Mouse (Mus musculus) heart, embryonic 15.5 days (tissue): ENCODE measurements around the gene Actn4. TPM values are rescaled to one million over a fixed set of nuclear protein-coding genes. Genes with fewer than 3 reads are reported as not detected.
A peak's percentile ranks its signal among the peaks of the same experiment; 100 is the strongest.

Experiments used
- ATAC-seq: fragments of 200-750 bp; cut with Nextera tagmentation; replicated peaks from 2 replicates; pipeline ENCODE4 v1.8.0; 2017; ENCODE audit warnings: low read depth, moderate TSS enrichment; ENCODE audit not compliant: insufficient number of reproducible peaks, insufficient read depth, low FRiP score
- H3K27ac ChIP-seq: fragments of 300-500 bp; sonication (generic); 2 replicates; pipeline ENCODE4 v1.5.1; 2015; ENCODE audit warnings: mild to moderate bottlenecking, inconsistent platforms
- H3K27me3 ChIP-seq: fragments of 300-500 bp; sonication (generic); 2 replicates; pipeline ENCODE4 v1.6.1; 2015; ENCODE audit warnings: inconsistent platforms
- H3K36me3 ChIP-seq: fragments of 300-500 bp; sonication (generic); 2 replicates; pipeline ENCODE4 v1.6.1; 2015; ENCODE audit warnings: mild to moderate bottlenecking, inconsistent platforms
- H3K4me1 ChIP-seq: fragments of 300-500 bp; sonication (generic); replicated peaks from 2 replicates; pipeline ENCODE4 v1.6.1; 2015; ENCODE audit warnings: inconsistent platforms
- H3K4me2 ChIP-seq: fragments of 300-500 bp; sonication (generic); 2 replicates; pipeline ENCODE4 v1.6.1; 2015; ENCODE audit warnings: inconsistent platforms, mild to moderate bottlenecking, moderate library complexity
- H3K4me3 ChIP-seq: fragments of 300-500 bp; sonication (generic); 2 replicates; pipeline ENCODE4 v1.5.1; 2015; ENCODE audit warnings: mild to moderate bottlenecking, inconsistent platforms
- H3K9ac ChIP-seq: fragments of 300-500 bp; sonication (generic); 2 replicates; pipeline ENCODE4 v1.6.1; 2015; ENCODE audit warnings: mild to moderate bottlenecking, inconsistent platforms
- H3K9me3 ChIP-seq: fragments of 300-500 bp; sonication (generic); replicated peaks from 2 replicates; pipeline ENCODE4 v1.6.1; 2016; ENCODE audit warnings: inconsistent platforms
- WGBS: fragments of 180-500 bp; shearing (Covaris S2); methylation state at CpG from one replicate; pipeline ENCODE4 v1.1.7; 2015; ENCODE audit warnings: mixed read lengths; 5-methylcytosine and 5-hydroxymethylcytosine counted together
- polyA plus RNA-seq: library from polyadenylated mRNA; unstranded; fragments of >200 nt; fragmentation: Nextera tagmentation; extraction: Ambion mirVana; gene quantifications from 2 replicates; pipeline ENCODE4 v1.2.1, GENCODE M21; 2015

Gene Actn4
- polyA plus RNA-seq, 1 experiment from 2014 or later = 236 TPM

DNA sequence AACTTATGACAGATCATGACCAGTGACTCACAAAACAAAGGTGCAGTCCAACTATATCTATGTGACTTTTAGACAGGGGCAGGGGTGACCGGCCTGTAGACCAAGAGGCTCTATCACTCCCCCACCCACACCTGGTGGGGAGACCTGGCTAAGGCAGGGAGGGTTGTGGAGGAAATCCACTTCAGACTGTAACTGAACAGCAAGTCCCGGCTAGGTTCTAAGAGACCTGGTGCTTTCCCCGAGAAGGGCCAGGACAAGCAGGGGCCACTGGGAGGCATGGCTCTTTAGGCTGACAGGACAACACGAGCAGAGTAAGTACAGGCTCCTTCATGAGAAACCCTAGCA lies 30.5 kb downstream of the Actn4 start:
- H3K27me3 ChIP-seq = no peaks in the 10 kb centered on the region
- no peak overlapping the region for H3K4me3 ChIP-seq
- H3K4me2 ChIP-seq = no peak overlapping the region
- WGBS = 60% methylated on average over 4 of the region's 4 CpGs
- no peak overlapping the region for H3K9ac ChIP-seq
- no peak for ATAC-seq
- no peaks in the 10 kb centered on the region for H3K9me3 ChIP-seq
- peaks cover 75% of the 10 kb centered on the region for H3K4me1 ChIP-seq
- H3K36me3 ChIP-seq = no peaks in the 10 kb centered on the region
- H3K27ac ChIP-seq = peak overlapping the region; percentile 65

DNA sequence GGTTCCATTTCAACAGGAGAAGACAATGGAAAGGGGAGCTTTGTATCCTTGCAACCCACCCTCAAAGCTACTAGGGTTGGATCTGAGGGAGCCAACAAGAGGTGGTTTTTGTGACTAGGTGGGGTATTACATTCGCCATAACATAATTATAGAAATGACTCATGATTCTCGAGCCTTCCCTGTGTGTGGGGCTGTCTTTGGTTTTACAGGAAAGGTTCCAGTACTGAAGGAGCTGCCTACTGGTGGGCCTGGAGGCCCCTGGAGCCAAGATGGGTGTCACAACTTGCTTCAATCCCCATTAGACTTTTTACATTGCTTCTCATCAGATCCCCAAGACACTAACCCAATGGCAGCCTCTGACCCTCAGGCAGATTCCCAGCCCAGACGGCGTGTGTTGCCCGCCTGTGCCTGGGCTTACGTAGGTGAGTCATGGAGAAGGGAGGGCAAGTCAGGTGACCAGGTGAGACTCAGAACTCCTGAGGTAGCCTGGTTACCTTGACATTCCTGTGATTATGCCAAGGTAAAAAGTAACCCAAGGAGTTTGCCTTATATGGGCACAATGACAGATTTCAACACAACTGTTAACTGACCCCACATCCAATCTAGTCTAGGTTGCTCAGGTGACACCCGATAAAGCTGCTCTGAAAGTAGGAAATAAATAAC lies 31.0 kb downstream of the Actn4 start:
- peaks cover 75% of the 10 kb centered on the region for H3K4me1 ChIP-seq
- H3K27ac ChIP-seq = peak overlapping the region; percentile 65
- no peak overlapping the region for H3K4me3 ChIP-seq
- no peak for ATAC-seq
- no peaks in the 10 kb centered on the region for H3K9me3 ChIP-seq
- H3K36me3 ChIP-seq = no peaks in the 10 kb centered on the region
- no peak overlapping the region for H3K9ac ChIP-seq
- no peaks in the 10 kb centered on the region for H3K27me3 ChIP-seq
- H3K4me2 ChIP-seq = no peak overlapping the region
- WGBS = 78% methylated on average over 7 of the region's 7 CpGs

DNA sequence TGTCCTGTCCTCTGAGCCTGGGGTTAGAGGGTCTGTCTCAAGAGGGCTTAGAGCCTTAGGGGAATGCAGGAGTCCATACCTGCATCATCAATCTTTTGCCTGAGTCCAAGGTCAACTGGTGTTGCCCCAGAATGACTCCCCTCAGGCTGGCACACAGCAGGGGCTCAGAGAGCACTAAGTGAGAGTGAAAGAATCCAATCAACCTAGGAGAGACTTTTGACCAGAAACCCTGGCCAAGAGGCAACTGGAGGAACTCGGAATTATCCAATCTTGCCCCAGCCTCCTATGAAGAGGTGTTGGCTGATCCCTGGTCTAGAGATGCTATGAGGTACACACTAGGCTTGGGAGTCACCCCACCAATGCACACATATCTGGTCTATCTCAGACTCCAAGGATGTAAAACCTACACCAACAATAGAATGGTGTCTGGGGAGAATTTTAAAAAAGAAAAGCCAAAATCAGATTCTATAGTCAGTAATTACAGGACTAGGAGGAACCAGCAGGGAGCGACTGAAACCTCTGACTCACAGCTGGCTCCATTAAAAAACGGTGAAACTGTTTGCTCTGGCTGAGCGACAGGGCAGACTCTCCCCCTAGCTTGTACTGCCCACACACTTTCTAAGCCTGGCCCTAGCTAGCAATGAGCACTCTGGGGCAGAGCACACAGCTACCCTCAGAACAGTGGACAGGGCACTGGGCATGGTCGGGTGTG lies 31.7 kb downstream of the Actn4 start:
- H3K4me2 ChIP-seq = no peak overlapping the region
- 36% methylated on average over 5 of the region's 5 CpGs for WGBS
- peak overlapping the region; percentile 65 for H3K27ac ChIP-seq
- peaks cover 76% of the 10 kb centered on the region for H3K4me1 ChIP-seq
- no peak overlapping the region for H3K9ac ChIP-seq
- no peak overlapping the region for H3K4me3 ChIP-seq
- H3K27me3 ChIP-seq = no peaks in the 10 kb centered on the region
- H3K36me3 ChIP-seq = no peaks in the 10 kb centered on the region
- H3K9me3 ChIP-seq = no peaks in the 10 kb centered on the region
- no peak for ATAC-seq

DNA sequence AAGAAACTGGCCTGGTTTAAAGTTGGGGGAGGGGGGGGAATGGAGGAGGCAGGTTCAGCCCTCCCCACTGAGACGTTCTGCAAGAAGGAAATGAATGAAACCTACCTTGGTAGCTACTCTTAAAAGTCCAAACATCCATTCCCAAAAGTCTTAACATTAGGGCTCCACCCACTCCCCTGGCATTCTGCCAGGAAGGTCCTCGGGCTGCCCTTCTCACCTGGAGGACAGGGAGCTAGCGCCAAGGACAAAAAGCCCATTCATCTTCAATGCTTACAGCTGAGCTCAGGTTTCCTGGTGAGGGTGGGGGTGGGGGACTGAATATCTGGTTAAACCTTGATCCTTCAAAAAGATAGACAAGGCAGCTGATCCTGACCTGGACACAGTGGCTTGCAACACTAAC lies 32.8 kb downstream of the Actn4 start:
- Histone ChIP-seq H3K27me3 (no peaks in the 10 kb centered on the region), H3K27ac (peak overlapping the region; percentile 49), H3K4me2 (no peak overlapping the region), H3K9me3 (no peaks in the 10 kb centered on the region), H3K36me3 (no peaks in the 10 kb centered on the region), H3K4me1 (peaks cover 77% of the 10 kb centered on the region), H3K9ac (no peak overlapping the region), H3K4me3 (no peak overlapping the region)
- ATAC-seq = no peak
- WGBS = 40% methylated on average over 3 of the region's 3 CpGs

DNA sequence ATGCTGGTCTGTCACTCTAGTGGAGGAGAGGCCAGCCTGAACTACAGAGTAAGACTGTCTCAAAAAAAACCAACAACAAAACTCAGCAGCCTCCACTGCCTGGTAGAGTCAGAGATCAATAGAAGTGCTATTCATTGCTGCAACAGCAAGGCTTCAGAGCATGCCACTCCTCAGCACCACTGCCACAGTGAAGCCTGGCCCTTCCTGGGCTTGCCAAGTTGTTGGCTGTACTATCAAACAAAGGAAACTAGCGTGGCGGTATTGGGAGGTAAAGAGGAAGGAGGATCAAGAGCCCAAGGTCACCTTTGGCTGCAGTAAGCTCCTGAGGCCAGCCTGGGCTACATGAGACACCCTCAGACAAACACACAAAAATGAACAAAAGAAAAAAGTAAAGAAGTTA lies 36.0 kb downstream of the Actn4 start:
- Histone ChIP-seq H3K4me2 (no peak overlapping the region), H3K27me3 (no peaks in the 10 kb centered on the region), H3K4me3 (no peak overlapping the region), H3K9me3 (no peaks in the 10 kb centered on the region), H3K27ac (peak overlapping the region; percentile 97), H3K4me1 (peaks cover 83% of the 10 kb centered on the region), H3K9ac (no peak overlapping the region), H3K36me3 (peaks cover 5% of the 10 kb centered on the region; the same call in 1 of the 2 replicates)
- no peak for ATAC-seq
- 31% methylated on average over 2 of the region's 2 CpGs for WGBS

DNA sequence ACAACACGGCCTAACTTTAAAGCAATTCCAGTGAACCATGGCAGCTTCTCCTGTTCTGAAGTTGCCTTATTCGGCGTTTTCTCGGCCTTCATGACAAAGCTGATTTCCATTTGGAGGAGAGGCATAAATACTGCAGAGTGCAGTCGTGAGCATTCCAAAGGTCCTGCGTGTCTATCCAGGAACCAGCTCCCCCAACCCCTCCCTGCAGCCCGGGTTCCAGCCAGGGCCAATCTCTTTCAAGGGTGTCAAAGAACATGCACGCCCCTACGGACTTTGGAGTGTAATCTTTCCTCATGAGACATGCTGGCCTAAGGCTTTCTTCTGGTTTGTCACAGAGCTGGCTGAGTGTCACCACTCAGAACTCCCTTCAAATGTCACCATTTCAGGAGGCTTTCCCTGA lies 36.8 kb downstream of the Actn4 start:
- 15% methylated on average over 9 of the region's 9 CpGs for WGBS
- H3K36me3 ChIP-seq = peaks cover 5% of the 10 kb centered on the region; the same call in 1 of the 2 replicates
- H3K27me3 ChIP-seq = no peaks in the 10 kb centered on the region
- H3K4me3 ChIP-seq = no peak overlapping the region
- H3K9ac ChIP-seq = peak overlapping the region; percentile 47
- H3K4me2 ChIP-seq = peak overlapping the region; percentile 40
- peak; percentile 80 for ATAC-seq
- H3K4me1 ChIP-seq = peaks cover 83% of the 10 kb centered on the region
- no peaks in the 10 kb centered on the region for H3K9me3 ChIP-seq
- H3K27ac ChIP-seq = peak overlapping the region; percentile 97

DNA sequence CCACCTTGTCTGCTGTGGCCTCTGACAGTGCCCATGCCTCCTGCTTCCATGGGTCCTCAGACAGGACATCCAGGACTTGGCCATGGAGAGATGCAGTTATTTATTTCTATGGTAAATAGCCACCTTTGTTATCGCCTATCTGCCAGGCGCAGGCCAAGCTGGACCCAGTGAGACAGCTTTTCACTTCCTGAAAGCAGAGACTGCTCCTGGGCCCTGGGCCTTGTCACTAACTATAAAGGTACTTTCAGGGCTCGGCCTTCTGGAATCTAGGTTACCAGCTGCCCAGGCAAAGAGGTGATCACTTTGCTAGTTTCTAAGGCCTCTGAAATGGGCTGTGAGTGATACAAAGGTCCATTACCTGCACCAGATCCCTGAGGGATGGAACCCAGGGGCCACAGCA lies 37.3 kb downstream of the Actn4 start:
- ATAC-seq = no peak
- Histone ChIP-seq H3K27ac (peak overlapping the region; percentile 97), H3K9me3 (no peaks in the 10 kb centered on the region), H3K4me3 (no peak overlapping the region), H3K4me1 (peaks cover 83% of the 10 kb centered on the region), H3K27me3 (no peaks in the 10 kb centered on the region), H3K9ac (peak overlapping the region; percentile 47), H3K4me2 (peak overlapping the region; percentile 40), H3K36me3 (peaks cover 5% of the 10 kb centered on the region; the same call in 1 of the 2 replicates)
- WGBS = 48% methylated on average over 3 of the region's 3 CpGs

DNA sequence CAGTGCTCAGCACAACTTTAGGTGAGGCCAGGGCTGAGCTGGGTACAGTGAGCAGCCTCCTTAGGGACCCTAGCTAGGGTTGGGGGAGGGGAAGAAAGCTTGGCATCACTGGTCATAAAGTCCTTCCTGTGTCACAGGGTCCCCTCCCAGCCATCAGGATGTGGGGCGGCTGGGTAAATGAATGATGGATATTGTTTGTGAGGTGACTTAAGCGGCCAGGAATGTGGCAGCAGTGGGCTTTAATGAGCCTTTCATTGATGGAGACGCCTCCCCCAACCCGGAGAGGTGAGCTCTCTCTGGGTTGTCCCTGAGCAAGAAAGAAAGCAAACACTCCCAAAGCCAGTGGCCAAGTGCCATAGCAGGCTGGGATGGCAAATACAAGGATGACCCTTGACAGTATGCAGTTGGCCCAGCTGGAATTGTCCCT lies 38.3 kb downstream of the Actn4 start:
- Histone ChIP-seq H3K9ac (peak overlapping the region; percentile 36; the same call in 1 of the 2 replicates), H3K4me3 (no peak overlapping the region), H3K27me3 (no peaks in the 10 kb centered on the region), H3K4me2 (peak overlapping the region; percentile 24), H3K9me3 (no peaks in the 10 kb centered on the region), H3K4me1 (peaks cover 84% of the 10 kb centered on the region), H3K27ac (peak overlapping the region; percentile 97), H3K36me3 (peaks cover 5% of the 10 kb centered on the region; the same call in 1 of the 2 replicates)
- no peak for ATAC-seq
- 4% methylated on average over 4 of the region's 4 CpGs for WGBS

DNA sequence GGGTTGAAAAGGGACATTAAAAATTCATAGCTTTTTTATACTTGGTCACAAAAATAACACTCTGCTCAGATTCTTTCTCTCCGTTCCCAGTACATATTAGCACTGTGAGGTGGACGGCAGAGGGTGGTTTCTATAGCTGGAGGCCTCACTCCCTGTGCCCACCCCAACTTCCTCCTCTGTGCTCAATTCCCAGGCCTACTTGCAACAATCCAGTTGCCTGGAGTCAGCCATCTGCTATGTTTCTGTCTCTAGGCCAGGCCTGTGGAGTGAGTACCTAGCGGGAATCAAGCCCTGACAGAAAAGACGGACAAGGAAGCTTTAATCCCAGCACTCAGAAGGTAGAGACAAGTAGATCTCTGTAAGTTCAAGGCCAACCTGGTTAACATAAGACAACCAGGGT lies 39.5 kb downstream of the Actn4 start:
- Histone ChIP-seq H3K9me3 (no peaks in the 10 kb centered on the region), H3K4me2 (no peak overlapping the region), H3K27me3 (no peaks in the 10 kb centered on the region), H3K36me3 (peaks cover 16% of the 10 kb centered on the region), H3K27ac (peak overlapping the region; percentile 97), H3K4me3 (no peak overlapping the region), H3K4me1 (peaks cover 95% of the 10 kb centered on the region), H3K9ac (peak overlapping the region; percentile 36; the same call in 1 of the 2 replicates)
- no peak for ATAC-seq
- WGBS = 52% methylated on average over 4 of the region's 4 CpGs

DNA sequence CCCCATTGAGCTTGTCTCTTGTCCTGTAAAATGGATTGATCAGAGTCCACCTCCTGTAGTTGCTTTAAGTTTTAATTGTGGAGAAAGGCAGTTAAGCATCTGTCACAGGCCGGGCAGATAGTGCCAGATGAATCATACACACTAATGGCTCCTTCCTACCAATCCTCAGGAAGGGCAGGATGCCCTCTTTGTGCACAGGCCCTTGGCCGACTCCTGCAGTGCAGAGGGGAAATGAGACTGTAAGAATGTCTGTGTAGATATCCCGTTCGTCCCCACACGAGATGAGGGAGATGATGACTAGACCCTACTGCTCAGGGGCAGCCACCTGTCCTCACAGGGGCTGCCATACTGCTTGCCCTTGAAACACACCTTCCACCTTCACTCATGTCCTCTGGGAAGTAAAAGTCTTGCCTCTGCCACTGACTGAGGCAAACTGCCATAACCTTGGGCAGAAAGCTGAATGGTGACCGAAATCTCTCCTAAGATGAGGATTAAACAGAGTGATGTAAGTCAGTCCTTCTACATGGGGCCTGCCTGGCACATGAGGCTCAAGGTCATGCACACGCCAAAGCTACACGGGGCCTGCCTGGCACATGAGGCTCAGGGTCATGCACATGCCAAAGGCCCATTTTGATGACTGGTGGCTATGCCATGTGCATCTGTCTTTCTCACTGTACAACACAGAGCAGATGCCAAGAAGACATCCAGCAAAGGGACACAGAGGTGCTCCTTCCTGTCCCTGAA lies 40.2 kb downstream of the Actn4 start:
- no peaks in the 10 kb centered on the region for H3K27me3 ChIP-seq
- H3K36me3 ChIP-seq = peaks cover 23% of the 10 kb centered on the region
- ATAC-seq = no peak
- H3K4me2 ChIP-seq = no peak overlapping the region
- H3K4me1 ChIP-seq = peaks cover 100% of the 10 kb centered on the region
- WGBS = 49% methylated on average over 8 of the region's 8 CpGs
- no peak overlapping the region for H3K9ac ChIP-seq
- no peak overlapping the region for H3K4me3 ChIP-seq
- H3K27ac ChIP-seq = peak overlapping the region; percentile 97
- H3K9me3 ChIP-seq = no peaks in the 10 kb centered on the region

DNA sequence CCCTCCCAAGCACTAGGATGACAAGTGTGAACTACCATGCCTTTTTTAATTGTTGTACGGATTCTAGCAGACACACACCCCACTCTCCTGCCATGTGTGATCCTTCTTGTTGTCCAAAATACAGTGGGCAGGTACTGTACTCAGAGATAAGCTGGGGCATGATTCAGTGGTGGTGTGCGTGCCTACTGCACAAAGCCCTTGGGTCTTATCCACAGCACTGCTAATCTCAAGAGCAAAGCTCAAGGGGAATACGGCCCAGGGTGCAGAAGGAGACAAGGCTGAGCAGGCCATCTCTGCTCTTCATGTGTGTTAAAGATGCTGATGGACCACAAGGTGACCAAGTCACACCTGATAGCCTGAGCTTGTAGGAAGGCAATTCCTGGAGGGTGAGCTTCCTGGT lies 41.0 kb downstream of the Actn4 start:
- no peaks in the 10 kb centered on the region for H3K9me3 ChIP-seq
- no peaks in the 10 kb centered on the region for H3K27me3 ChIP-seq
- ATAC-seq = no peak
- 33% methylated on average over 3 of the region's 3 CpGs for whole genome bisulfite sequencing
- peak overlapping the region; percentile 97 for H3K27ac ChIP-seq
- H3K4me1 ChIP-seq = peaks cover 98% of the 10 kb centered on the region
- peaks cover 30% of the 10 kb centered on the region for H3K36me3 ChIP-seq
- H3K4me2 ChIP-seq = no peak overlapping the region
- no peak overlapping the region for H3K9ac ChIP-seq
- no peak overlapping the region for H3K4me3 ChIP-seq
